Mouse (Mus musculus): ENCODE measurements at regions not wholly inside any gene's neighbourhood (a gene's known extent, or its start where the extent isn't known, plus 50 kb on each side); places are given as distances from the start of the nearest gene placed in this dataset.
"Not testable (repeated sequence)": the region's sequence is repeated elsewhere in the genome, so short reads cannot be mapped to it uniquely, and the experiment has no call there.

DNA sequence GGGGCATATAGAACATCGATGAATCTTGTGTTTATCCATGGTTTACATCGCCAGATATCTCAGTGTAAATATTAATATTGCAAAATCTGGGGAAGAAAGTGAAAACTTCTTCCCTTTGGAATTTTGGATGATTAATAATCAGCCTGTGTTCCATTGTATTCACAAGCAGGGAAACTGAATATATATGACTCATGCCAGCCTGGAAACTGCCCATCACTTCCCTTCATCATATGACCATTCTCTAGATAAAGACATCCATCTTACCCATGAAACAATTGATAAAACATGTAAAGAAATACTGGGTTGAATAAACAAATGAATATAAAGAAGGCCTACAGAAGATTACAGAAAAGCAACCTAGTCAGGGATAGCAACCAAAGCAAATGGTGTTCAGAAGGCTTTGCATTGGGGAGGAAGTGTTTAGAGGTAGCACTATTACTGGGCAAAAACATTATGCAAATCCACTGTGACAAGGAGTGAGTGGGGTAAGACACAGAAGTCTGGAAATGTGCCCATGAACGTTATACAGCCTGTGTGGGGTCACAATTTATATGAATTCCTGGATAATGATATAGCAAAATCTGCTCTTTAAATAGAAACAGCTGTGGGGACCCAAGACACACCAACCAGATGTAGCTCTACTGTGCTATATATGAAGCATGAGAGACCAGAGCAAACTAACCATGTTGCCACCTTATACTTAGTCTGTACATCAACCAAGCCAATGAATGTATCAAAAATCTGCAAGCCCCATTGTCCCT, 238.5 kb upstream of the Sdr16c6 start:
- Histone ChIP-seq H3K27me3 (replicated peaks; ENCODE audit: low read depth, poor library complexity, severe bottlenecking) (no peaks in the 10 kb centered on the region), H3K36me3 (replicated peaks) (no peaks in the 10 kb centered on the region), H3K9me3 (no peaks in the 10 kb centered on the region), H3K4me1 (no peaks in the 10 kb centered on the region), H3K4me3 (no peak overlapping the region), H3K27ac (replicated peaks) (no peak overlapping the region)
- 73% methylated on average over 3 of the region's 3 CpGs for WGBS
- DNase-seq (ENCODE audit: low spot score): no peak

DNA sequence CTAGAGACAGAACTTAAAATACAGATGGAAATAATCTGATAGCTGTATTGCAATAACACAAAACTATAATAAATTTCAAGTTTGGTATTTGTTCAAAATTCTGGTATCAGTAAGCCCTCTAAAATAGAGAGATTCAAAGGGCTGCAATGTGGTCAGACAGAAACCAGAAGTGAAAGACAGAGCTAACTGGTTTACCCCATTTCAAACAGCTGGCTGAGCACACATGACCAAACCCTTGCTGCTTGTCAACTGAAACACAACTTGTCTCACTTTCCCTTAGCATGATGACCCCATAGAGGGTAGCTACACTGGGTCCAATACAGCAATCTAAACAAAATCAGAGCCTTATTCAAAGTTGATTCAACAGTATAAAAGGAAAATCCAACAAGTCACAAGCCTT, 234.2 kb upstream of the Sdr16c6 start:
- H3K27ac ChIP-seq (replicated peaks): no peak overlapping the region
- H3K36me3 ChIP-seq (replicated peaks): no peaks in the 10 kb centered on the region
- H3K9me3 ChIP-seq: no peaks in the 10 kb centered on the region
- DNase-seq (ENCODE audit: low spot score): no peak
- no peaks in the 10 kb centered on the region for H3K27me3 ChIP-seq (replicated peaks; ENCODE audit: low read depth, poor library complexity, severe bottlenecking)
- H3K4me1 ChIP-seq: no peaks in the 10 kb centered on the region
- H3K4me3 ChIP-seq: no peak overlapping the region

DNA sequence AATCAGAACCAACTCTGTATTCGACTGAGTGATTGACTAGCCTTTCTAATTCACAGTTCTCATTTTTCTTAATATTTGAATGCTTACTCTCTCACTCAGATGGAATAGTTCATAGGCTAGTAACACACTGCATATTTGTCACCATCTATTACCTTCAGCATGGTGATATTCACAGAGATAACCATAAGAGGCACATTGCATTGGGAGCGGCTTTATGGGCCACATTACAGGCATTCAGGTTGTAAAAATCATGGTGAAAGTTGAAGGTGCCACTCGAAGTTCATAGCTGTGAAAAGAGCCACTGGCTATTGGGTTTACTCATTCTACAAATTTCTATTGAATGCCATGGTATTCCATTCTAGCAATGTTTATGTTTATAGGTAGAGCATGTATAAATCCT, 229.6 kb upstream of the Sdr16c6 start:
- H3K36me3 ChIP-seq (replicated peaks): no peaks in the 10 kb centered on the region
- H3K27me3 ChIP-seq (replicated peaks; ENCODE audit: low read depth, poor library complexity, severe bottlenecking): no peaks in the 10 kb centered on the region
- no peaks in the 10 kb centered on the region for H3K9me3 ChIP-seq
- H3K4me1 ChIP-seq: no peaks in the 10 kb centered on the region
- H3K4me3 ChIP-seq: no peak overlapping the region
- WGBS: 81% methylated on average over 3 of the region's 3 CpGs
- no peak for DNase-seq (ENCODE audit: low spot score)
- no peak overlapping the region for H3K27ac ChIP-seq (replicated peaks)

DNA sequence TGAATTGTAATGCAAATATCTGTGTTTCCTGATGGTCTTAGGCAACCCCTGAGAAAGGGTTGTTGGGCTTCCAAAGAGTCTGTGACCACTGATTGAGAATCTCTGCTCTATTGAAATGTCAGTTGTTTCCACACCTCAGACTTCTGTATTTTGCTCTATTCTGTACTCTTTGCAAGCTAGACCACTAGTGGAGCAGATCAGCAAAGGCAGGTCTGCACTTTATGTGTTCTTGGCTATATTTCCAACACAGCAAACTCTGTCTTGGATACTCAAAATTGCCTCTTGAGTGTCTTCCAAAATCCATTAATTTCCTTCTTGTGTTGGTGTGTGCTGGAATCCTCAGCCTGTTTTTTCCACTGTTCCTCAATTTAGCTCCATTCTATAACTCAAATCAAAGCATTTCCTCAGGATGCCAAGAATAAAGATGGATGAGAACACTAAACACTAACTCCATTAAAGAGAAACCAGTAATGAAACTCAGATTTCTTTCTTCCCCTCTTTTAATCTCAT, 228.5 kb upstream of the Sdr16c6 start:
- no peaks in the 10 kb centered on the region for H3K36me3 ChIP-seq (replicated peaks)
- H3K4me1 ChIP-seq: no peaks in the 10 kb centered on the region

DNA sequence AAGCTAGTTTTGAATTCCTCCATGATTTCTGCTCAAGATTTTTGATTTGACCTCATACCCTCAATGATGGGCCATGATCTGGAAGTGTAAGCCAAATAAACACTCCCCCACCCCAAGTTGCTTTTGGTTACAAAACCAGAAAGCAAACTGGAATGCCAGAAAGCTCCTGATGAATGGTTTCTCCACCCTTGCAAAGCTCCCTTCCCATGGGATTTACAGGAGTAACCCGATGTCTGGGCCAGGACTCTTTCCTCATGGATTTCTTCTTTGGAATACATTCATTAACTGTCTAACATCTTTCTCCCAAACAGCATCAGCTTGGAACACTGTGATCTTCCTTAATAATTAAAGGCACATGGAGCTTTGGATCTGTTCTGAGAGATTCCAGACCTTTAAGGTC, 227.3 kb upstream of the Sdr16c6 start:
- H3K27ac ChIP-seq (replicated peaks): no peak overlapping the region
- H3K4me1 ChIP-seq: no peaks in the 10 kb centered on the region
- no peaks in the 10 kb centered on the region for H3K9me3 ChIP-seq
- H3K27me3 ChIP-seq (replicated peaks; ENCODE audit: low read depth, poor library complexity, severe bottlenecking): no peaks in the 10 kb centered on the region
- 56% methylated on average over 1 of the region's 1 CpGs for WGBS
- no peak overlapping the region for H3K4me3 ChIP-seq
- no peak for DNase-seq (ENCODE audit: low spot score)
- no peaks in the 10 kb centered on the region for H3K36me3 ChIP-seq (replicated peaks)

More for the DNA sequence above, 228.5 kb upstream of the Sdr16c6 start:
- no peaks in the 10 kb centered on the region for H3K27me3 ChIP-seq (replicated peaks; ENCODE audit: low read depth, poor library complexity, severe bottlenecking)
- no peak overlapping the region for H3K4me3 ChIP-seq
- no peaks in the 10 kb centered on the region for H3K9me3 ChIP-seq
- no peak overlapping the region for H3K27ac ChIP-seq (replicated peaks)
- no peak for DNase-seq (ENCODE audit: low spot score)

DNA sequence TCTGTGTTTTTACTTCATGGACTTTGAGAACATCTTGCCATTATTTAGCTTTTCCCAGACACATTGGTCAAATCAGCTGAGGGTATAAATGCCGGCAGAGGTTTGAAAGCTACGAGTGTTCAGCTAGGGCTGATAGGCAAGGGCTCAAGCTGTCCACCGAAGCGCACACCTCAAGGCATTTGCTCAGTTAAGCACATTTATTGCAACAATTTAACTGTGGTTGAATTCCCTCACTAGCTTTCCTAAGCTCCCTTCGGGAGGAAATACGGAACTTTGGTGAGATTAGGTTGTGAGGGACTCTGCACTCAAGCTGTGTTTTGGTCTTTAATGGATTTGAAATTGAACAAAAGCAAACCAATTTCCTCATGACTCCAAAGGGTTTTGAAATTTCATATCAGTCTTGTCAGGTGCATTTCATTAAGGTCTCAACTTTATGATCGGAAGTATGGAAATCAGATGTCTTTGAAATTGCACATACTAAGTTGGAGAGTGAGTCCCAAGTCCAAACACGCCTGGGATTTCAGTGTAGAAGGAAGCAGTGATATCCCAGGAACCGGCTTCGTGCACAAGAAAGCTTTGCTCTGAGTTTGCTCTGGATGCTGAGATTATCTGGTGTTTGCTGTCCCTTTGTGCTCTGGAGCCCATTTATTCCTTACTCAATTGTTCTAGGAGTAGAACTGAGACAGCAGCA, 223.0 kb upstream of the Sdr16c6 start:
- 79% methylated on average over 10 of the region's 10 CpGs for WGBS
- no peaks in the 10 kb centered on the region for H3K27me3 ChIP-seq (replicated peaks; ENCODE audit: low read depth, poor library complexity, severe bottlenecking)
- DNase-seq (ENCODE audit: low spot score): no peak
- no peaks in the 10 kb centered on the region for H3K4me1 ChIP-seq
- H3K9me3 ChIP-seq: no peaks in the 10 kb centered on the region
- no peak overlapping the region for H3K27ac ChIP-seq (replicated peaks)
- H3K36me3 ChIP-seq (replicated peaks): no peaks in the 10 kb centered on the region
- H3K4me3 ChIP-seq: no peak overlapping the region

DNA sequence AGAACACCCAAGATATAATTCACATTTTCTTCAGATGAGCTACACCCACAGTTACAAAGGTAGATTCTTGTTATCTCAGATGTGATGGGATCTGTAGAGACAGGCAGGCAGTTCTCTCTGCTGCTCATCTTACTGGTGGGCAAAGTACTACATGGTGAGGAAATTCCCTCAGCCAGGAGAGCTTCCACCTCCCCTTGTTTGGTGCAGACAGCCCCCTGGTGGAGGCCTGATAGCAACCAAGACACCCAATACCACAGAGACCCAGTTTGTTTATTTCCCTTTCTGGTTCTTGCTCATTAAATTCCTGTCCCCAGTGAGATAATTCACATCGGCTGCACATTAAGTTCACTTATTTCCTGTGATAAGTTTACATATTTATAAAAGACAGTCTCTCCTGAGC, 222.3 kb upstream of the Sdr16c6 start:
- Histone ChIP-seq H3K36me3 (replicated peaks) (no peaks in the 10 kb centered on the region), H3K27ac (replicated peaks) (no peak overlapping the region), H3K27me3 (replicated peaks; ENCODE audit: low read depth, poor library complexity, severe bottlenecking) (no peaks in the 10 kb centered on the region), H3K9me3 (no peaks in the 10 kb centered on the region), H3K4me1 (no peaks in the 10 kb centered on the region), H3K4me3 (no peak overlapping the region)
- DNase-seq (ENCODE audit: low spot score): peak; percentile 43
- WGBS: 43% methylated on average over 1 of the region's 1 CpGs

DNA sequence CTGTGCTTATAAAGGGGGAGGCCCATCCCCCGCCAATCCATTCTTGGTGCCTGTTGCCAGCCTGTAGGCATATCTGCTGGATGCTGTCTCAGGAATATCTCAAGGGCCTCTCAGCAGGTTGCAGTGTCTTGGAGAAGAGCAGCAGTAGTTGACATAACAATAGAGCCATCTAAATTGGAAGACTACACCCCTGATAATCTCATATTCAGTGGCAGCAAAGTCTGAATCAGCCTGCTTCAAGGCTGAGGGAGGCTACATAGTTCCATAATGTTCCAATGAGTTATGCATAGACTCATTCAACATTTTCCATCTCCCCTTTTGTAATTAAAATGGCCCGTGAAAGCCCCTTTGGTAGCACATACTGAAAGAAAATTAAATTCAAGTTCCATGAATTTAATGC, 172.3 kb upstream of the Sdr16c6 start:
- Histone ChIP-seq H3K27me3 (replicated peaks; ENCODE audit: low read depth, poor library complexity, severe bottlenecking) (no peaks in the 10 kb centered on the region), H3K4me3 (no peak overlapping the region), H3K36me3 (replicated peaks) (no peaks in the 10 kb centered on the region), H3K27ac (replicated peaks) (no peak overlapping the region), H3K4me1 (peaks cover 12% of the 10 kb centered on the region; the same call in 1 of the 2 replicates), H3K9me3 (peaks cover 8% of the 10 kb centered on the region; the same call in 1 of the 2 replicates)
- no peak for DNase-seq (ENCODE audit: low spot score)
- 76% methylated on average over 2 of the region's 2 CpGs for WGBS

DNA sequence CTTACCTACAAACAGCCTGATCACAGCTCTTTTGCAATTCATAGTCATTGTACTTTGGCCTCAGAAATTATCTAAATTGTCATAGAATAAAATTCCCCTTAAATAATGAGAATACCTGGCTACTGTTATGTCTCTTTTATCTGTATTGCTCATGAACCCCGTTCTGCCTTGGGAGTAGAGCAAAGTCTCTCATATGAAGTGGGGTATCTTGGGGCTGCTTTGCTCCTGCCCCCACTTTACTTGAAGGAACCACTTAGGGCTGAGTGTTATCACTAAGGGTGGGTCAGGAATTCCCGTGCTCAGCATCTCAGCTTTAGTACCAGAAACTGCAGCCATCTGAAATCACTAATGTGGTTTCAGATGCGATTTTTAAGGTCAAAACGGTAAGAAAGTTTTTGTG, 170.3 kb upstream of the Sdr16c6 start:
- peaks cover 12% of the 10 kb centered on the region; the same call in 1 of the 2 replicates for H3K4me1 ChIP-seq
- no peak for DNase-seq (ENCODE audit: low spot score)
- H3K9me3 ChIP-seq: peaks cover 8% of the 10 kb centered on the region; the same call in 1 of the 2 replicates
- H3K4me3 ChIP-seq: no peak overlapping the region
- WGBS: 45% methylated on average over 4 of the region's 4 CpGs
- no peak overlapping the region for H3K27ac ChIP-seq (replicated peaks)
- no peaks in the 10 kb centered on the region for H3K27me3 ChIP-seq (replicated peaks; ENCODE audit: low read depth, poor library complexity, severe bottlenecking)
- no peaks in the 10 kb centered on the region for H3K36me3 ChIP-seq (replicated peaks)

DNA sequence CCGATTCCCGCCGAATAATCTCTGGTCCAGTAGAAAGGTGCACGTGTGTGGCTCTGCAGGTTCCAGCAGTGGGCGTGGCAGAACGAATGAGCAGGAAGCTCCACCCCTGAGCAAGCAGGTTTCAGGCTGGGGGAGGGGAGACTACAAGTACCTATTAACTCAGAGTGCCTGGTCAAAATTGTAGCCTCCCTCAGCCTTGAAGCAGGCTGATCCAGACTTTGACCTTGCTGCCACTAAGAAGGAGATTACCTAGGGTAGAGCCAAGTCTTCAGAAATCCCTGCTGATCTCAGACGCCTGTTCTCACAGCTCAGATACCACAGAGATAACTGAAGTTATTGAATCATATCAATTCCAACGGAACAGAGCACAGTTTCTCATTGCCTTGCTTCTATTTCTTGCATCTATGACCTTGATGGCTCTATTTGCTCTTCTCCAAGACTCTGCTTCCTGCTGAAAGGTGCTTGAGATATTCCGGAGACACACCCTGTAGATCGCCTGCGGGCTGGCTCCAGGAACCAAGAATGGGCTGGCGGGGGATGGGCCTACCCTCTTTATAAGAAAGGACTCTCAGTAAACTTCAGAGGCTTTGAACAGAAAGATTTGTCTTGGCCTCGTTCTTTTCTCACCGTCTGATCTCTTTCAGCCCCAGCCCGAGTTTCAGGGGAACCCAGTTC, 165.1 kb upstream of the Sdr16c6 start:
- WGBS: 86% methylated on average over 15 of the region's 15 CpGs

DNA sequence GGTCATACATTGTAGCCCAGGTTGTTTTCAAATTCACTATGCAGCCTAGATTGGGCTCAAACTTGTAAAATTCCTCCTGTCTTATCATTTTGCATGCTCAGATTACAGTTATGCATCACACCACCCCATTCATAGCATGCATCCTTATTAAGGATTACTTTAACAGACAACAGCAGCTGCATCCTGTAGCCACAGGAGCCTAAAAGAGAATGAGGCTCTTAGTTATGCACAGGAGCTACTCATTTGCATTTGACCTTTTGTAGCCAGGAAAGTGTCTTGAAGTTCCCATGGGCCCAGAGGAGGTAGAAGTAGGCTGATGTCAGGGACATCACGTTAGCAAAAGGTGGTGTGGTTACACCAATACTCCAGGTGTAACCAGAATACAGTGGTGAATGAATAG, 148.9 kb upstream of the Sdr16c6 start:
- no peak overlapping the region for H3K27ac ChIP-seq (replicated peaks)
- H3K27me3 ChIP-seq (replicated peaks; ENCODE audit: low read depth, poor library complexity, severe bottlenecking): no peaks in the 10 kb centered on the region
- H3K9me3 ChIP-seq: no peaks in the 10 kb centered on the region
- DNase-seq (ENCODE audit: low spot score): no peak
- no peaks in the 10 kb centered on the region for H3K36me3 ChIP-seq (replicated peaks)
- no peak overlapping the region for H3K4me3 ChIP-seq
- 13% methylated on average over 1 of the region's 1 CpGs for WGBS
- H3K4me1 ChIP-seq: no peaks in the 10 kb centered on the region

More for the DNA sequence above, 165.1 kb upstream of the Sdr16c6 start:
- H3K27ac ChIP-seq (replicated peaks); H3K36me3 ChIP-seq (replicated peaks); DNase-seq (ENCODE audit: low spot score); H3K27me3 ChIP-seq (replicated peaks; ENCODE audit: low read depth, poor library complexity, severe bottlenecking); H3K9me3 ChIP-seq; H3K4me3 ChIP-seq; H3K4me1 ChIP-seq: not testable (repeated sequence)

DNA sequence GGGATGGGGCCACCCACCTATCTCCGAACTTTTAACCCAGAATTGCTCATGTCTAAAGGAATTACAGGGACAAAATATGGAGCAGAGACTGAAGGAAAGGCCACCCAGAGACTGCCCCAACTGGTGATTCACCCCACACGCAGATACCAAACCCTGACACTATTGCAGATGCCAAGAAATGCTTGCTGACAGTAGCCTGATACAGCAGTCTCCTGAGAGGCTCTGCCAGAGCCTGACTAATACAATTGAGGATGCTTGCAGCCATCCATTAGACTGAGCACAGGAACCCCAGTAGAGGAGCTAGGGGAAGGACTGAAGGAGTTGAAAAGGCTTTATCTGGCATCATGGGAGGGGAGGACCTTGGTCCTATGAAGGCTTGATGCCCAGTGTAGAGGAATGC, 142.4 kb upstream of the Sdr16c6 start:
- H3K9me3 ChIP-seq: no peaks in the 10 kb centered on the region
- no peak for DNase-seq (ENCODE audit: low spot score)
- WGBS: 90% methylated on average over 2 of the region's 2 CpGs
- no peak overlapping the region for H3K4me3 ChIP-seq
- no peaks in the 10 kb centered on the region for H3K36me3 ChIP-seq (replicated peaks)
- no peaks in the 10 kb centered on the region for H3K4me1 ChIP-seq
- no peak overlapping the region for H3K27ac ChIP-seq (replicated peaks)
- no peaks in the 10 kb centered on the region for H3K27me3 ChIP-seq (replicated peaks; ENCODE audit: low read depth, poor library complexity, severe bottlenecking)

DNA sequence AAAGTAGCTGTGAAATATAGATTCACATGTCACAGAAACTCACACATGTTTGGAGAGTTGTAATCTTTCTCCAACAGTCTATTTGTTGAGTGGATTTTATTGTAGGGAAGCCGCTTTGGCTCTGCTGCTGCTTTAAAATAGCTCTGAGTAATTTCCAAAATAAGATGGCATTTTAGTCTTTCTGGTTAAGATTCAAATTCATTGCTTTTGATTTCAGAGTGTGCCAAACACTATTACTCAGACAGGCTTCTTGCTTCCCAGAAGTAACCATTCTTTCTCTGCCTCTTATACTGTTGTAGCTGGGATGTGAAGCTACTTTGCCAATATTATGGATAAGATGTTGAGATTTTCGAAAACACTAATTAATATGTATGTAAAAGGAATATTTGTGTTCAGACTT, 134.6 kb upstream of the Sdr16c6 start:
- H3K4me3 ChIP-seq: no peak overlapping the region
- no peaks in the 10 kb centered on the region for H3K9me3 ChIP-seq
- 92% methylated on average over 2 of the region's 2 CpGs for WGBS
- H3K4me1 ChIP-seq: no peaks in the 10 kb centered on the region
- no peak overlapping the region for H3K27ac ChIP-seq (replicated peaks)
- H3K27me3 ChIP-seq (replicated peaks; ENCODE audit: low read depth, poor library complexity, severe bottlenecking): no peaks in the 10 kb centered on the region
- DNase-seq (ENCODE audit: low spot score): no peak
- no peaks in the 10 kb centered on the region for H3K36me3 ChIP-seq (replicated peaks)

Measured in embryonic facial prominence, embryonic 10.5 days (tissue).